Mouse (Mus musculus): Measurements from ENCODE around the gene Spata6.

Gene Spata6

GRCm38 (mm10) chr4:111719776-111720661 is at the start of gene Spata6:
Gene Spata6, plus strand, starts transcription at chr4:111719984.
- peak; percentile 97 for DNase-seq (ENCODE audit: low read depth)

- DNase-seq (ENCODE audit: low read depth): no peak
Measured at GRCm38 (mm10) chr4:111670566-111671421, 49.0 kb upstream of the Spata6 start.

- DNase-seq (ENCODE audit: low read depth): no peak
Measured at GRCm38 (mm10) chr4:111671440-111671839, 48.3 kb upstream of the Spata6 start.

- DNase-seq (ENCODE audit: low read depth): no peak
Measured at GRCm38 (mm10) chr4:111673904-111674303, 45.9 kb upstream of the Spata6 start.

GRCm38 (mm10) chr4:111681926-111682325 is 37.9 kb upstream of the Spata6 start:
- DNase-seq (ENCODE audit: low read depth): no peak

- no peak for DNase-seq (ENCODE audit: low read depth)
Measured at GRCm38 (mm10) chr4:111682793-111683192, 37.0 kb upstream of the Spata6 start.

GRCm38 (mm10) chr4:111683843-111684242 is 35.9 kb upstream of the Spata6 start:
- DNase-seq (ENCODE audit: low read depth): no peak

- DNase-seq (ENCODE audit: low read depth): no peak
Measured at GRCm38 (mm10) chr4:111685951-111686350, 33.8 kb upstream of the Spata6 start.

GRCm38 (mm10) chr4:111686951-111687350 is 32.8 kb upstream of the Spata6 start:
- peak; percentile 89 for DNase-seq (ENCODE audit: low read depth)

- DNase-seq (ENCODE audit: low read depth): peak; percentile 95
Measured at GRCm38 (mm10) chr4:111687613-111688012, 32.2 kb upstream of the Spata6 start.

GRCm38 (mm10) chr4:111691057-111691543 is 28.7 kb upstream of the Spata6 start:
- peak; percentile 13 for DNase-seq (ENCODE audit: low read depth)

GRCm38 (mm10) chr4:111701381-111701780 is 18.4 kb upstream of the Spata6 start:
- DNase-seq (ENCODE audit: low read depth): no peak

- DNase-seq (ENCODE audit: low read depth): no peak
Measured at GRCm38 (mm10) chr4:111704126-111704525, 15.7 kb upstream of the Spata6 start.

GRCm38 (mm10) chr4:111704975-111705374 is 14.8 kb upstream of the Spata6 start:
- peak; percentile 33 for DNase-seq (ENCODE audit: low read depth)

- DNase-seq (ENCODE audit: low read depth): no peak
Measured at GRCm38 (mm10) chr4:111719296-111719695, 488 bp upstream of the Spata6 start.

GRCm38 (mm10) chr4:111720662-111721003 is 849 bp downstream of the Spata6 start:
- no peak for DNase-seq (ENCODE audit: low read depth)

- DNase-seq (ENCODE audit: low read depth): peak; percentile 67
Measured at GRCm38 (mm10) chr4:111721121-111721840, 1.5 kb downstream of the Spata6 start.

GRCm38 (mm10) chr4:111737551-111737950 is 17.8 kb downstream of the Spata6 start:
- no peak for DNase-seq (ENCODE audit: low read depth)

GRCm38 (mm10) chr4:111780533-111780932 is 60.7 kb downstream of the Spata6 start:
- DNase-seq (ENCODE audit: low read depth): no peak

GRCm38 (mm10) chr4:111799892-111800291 is 80.1 kb downstream of the Spata6 start:
- DNase-seq (ENCODE audit: low read depth): no peak

- no peak for DNase-seq (ENCODE audit: low read depth)
Measured at GRCm38 (mm10) chr4:111803164-111803563, 83.4 kb downstream of the Spata6 start.

- no peak for DNase-seq (ENCODE audit: low read depth)
Measured at GRCm38 (mm10) chr4:111817478-111817877, 97.7 kb downstream of the Spata6 start.
